Mouse (Mus musculus) adrenal gland, postnatal 4 days (tissue): ENCODE measurements around the gene C1ql1. TPM values are rescaled to one million over a fixed set of nuclear protein-coding genes. Genes with fewer than 3 reads are reported as not detected.

Experiments used
- DNase-seq, 2 experiments: peaks; one replicate each; pipeline ENCODE4 v3.0.0; 2021 to 2022; ENCODE audit warnings: low spot score in 2 of 2, mixed read lengths in 2 of 2
- total RNA-seq, 2 experiments: library from RNA; stranded (reverse); gene quantifications; 2 replicates each; pipeline ENCODE4 v1.2.3; 2021

C1ql1 gene
- total RNA-seq, 2 experiments from 2014 or later = 52.6 to 56.8 TPM

DNA sequence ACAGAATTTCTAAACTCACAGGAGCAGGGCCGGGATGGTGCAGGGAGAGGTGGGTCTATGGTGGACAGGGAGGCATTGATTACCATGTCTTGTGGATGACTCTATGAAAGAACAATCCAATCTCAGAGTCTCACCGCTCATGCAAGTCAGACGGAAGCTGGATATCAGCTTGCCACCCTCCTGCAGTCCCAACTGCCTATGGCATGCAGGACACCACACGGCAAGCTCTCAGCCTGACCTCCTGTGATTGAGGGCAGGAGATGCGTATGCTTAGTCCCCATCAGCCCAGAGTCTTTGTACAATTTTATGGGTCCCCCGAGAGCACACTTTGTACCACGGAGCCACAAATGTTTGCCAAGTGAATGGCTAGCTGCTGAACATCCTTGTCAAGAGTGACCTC, 42.8 kb downstream of the C1ql1 start:
- no peak for DNase-seq

DNA sequence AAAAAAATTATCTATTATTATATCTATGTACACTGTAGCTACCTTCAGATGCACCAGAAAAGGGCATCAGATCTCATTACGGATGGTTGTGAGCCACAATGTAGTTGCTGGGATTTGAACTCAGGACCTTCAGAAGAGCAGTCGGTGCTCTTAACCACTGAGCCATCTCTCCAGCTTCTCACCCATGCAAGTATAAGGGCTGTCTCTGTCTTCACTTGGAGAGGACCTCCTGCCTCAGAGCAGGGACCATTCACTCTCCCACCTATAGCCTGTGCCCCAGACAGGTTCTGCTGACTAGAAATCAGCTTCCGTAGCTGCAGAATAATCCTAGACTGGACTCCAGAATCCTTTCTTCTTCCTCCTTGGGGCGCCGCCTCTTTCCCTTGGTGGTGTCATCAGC, 44.4 kb downstream of the C1ql1 start:
- DNase-seq = no peak

DNA sequence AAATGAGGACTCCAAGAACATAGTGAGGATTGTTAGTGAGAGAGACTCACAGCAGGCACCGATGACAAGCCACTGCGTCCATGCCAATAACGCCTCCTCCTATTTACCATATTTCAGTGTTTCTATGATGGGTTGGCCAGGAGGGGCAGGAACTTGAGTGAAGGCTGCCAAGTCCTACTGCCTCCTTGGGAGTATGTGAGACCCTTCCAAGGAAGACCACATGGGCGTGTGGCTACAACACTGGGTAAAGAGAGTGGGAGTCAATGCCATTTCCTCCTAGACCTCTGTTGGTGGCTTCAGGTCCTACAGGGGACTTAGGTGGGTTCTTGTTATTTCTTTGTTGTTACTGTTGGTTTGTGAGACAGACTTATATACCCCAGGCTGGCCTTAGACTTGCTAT, 45.3 kb downstream of the C1ql1 start:
- DNase-seq = no peak

DNA sequence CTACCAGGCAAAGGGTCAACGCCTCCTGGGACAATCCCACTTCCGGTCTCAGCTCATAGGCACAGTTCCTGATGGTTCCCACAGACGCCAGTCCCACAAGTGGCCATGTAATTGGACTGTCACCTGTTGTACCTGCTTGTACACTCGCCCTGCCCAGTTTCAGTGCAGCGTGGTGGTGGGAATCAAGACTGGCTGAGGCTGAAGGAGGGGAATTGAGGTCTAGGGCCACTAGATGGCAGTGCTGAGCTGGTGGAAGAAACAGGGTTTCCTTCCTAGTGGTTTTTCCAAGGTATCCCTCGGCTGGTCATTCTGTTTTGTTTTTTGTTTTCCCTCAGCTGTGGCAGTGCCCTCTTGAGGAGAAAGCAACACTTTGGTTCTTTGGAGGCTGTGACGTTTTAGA, 45.7 kb downstream of the C1ql1 start, which contains the start of gene Gfap:
TSS of gene Gfap (minus strand) at position 150 of the 400 bp plus-strand sequence.
- DNase-seq = peak; percentile 61 to 67

DNA sequence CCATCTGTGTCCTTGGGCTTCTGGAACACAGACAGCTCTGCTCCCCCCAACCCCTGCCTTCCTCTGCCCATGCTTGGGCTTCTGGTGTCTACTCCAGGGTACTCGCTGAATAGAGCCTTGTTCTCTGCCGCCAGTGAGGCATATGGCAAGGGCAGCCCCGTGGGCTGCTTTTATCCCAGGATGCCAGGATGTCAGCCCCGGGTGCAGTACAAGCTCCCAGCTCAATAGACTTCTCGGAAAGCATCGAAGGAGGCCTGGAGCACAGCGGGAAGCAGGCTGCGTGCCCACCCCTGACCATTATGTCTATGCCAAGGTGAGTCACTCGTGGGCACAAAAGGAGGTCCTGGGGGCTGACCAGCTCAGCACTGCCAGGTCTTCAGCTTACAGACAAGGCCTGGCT, 48.1 kb downstream of the C1ql1 start:
- no peak for DNase-seq

DNA sequence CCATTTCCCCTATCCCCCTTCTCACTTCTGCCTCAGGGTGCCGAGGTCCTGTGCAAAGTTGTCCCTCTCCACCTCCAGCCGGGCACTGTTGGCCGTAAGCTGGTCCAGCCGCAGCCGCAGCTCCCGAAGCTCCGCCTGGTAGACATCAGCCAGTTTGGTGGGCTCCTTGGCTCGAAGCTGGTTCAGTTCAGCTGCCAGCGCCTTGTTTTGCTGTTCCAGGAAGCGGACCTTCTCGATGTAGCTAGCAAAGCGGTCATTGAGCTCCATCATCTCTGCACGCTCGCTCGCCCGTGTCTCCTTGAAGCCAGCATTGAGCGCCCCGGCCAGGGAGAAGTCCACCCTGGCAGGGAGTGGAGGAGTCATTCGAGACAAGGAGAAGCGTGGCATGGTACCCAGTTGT, 49.8 kb downstream of the C1ql1 start:
- no peak for DNase-seq

DNA sequence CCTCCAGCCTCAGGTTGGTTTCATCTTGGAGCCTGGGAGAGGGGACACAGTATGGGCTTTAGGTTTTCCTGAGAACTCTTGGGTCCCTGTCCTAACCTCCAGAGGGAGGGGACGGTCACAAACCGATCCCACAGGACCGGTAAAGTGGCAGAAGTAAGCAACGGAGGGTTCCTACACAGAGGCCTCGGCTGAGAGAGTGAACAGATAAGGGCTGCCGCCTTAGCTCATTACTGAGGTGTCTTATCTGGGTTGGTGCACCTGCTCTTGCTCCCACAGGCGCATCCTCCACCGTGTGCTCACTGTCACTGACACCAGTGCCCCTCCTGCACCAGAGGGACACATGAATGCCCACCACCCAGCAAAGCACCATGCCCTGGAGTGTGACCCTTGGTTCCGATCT, 50.7 kb downstream of the C1ql1 start:
- no peak for DNase-seq

DNA sequence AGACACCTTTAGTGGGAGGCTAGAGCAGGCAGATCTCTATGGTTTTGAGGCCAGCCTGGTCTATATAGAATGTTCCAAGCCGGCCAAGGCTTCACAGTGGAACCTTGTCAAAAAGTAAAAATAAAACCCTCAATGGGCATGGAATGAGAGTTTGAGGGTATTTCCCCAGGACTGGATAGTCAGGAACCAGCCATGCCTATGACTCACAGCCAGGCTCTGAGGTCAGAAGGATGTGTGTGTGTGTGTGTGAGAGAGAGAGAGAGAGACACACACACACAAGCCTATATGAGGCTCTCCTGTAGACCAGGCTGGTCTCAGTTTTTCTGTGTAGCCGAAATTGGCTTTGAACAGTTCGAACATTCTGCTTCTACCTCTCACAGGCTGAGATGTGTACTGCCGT, 51.8 kb downstream of the C1ql1 start:
- DNase-seq = no peak

DNA sequence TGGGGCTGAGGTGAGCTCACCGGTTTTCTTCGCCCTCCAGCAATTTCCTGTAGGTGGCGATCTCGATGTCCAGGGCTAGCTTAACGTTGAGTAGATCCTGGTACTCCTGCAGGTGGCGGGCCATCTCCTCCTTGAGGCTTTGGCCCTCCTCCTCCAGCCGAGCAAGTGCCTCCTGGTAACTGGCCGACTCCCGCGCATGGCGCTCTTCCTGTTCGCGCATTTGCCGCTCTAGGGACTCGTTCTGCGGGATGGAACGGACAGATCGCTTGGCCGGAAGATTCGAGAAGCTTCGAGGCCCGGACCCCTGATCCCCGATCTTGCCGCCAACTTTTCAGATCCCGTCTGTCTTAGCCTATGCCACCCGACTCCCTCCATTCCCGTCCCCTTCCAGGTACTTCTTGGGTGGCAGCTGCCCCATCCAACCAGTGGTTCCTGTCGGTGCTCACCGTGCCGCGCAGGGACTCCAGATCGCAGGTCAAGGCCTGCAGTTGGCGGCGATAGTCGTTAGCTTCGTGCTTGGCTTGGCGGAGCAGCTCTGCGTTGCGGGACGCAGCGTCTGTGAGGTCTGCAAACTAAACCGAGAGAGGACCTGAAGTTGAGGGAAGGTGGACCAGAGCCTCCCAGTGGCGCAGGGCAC, 53.4 kb downstream of the C1ql1 start:
- DNase-seq = peak in 1 of 2 experiments; percentile 30

DNA sequence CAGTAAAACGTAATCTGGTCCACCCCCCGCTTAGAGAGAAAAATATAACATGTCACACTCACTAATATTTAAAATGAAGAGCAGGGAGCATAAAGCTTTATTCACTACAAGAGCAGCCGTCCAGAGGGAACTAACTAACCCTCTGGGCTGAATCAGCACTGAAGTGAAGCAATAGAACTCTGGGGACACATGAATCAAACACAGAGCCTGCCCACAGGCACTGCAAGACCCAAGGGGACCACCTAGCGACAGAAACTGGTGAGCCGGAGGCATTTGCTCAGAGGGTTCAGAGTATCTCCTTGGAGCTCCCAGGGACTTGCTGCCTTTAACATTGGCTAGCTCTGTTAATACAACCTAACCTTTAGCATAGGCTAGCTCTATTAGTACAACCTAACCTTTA, 56.4 kb downstream of the C1ql1 start:
- DNase-seq = no peak

Other genes starting within 250 kb of the C1ql1 start
- 10 to 100 TPM; 24.2 to 31.2 TPM for gene Ccdc43, start 248.9 kb downstream of the C1ql1 start, total RNA-seq
- gene Adam11, start 185.2 kb downstream of the C1ql1 start, total RNA-seq = 10 to 100 TPM; 17.4 to 17.6 TPM
- gene Gjc1, start 127.0 kb downstream of the C1ql1 start, total RNA-seq = 10 to 100 TPM; 39.6 to 40.2 TPM
- 1 to 10 TPM in 1 of 2 experiments, under 1 TPM in 1; 0.87 to 1.2 TPM for gene Higd1b, start 110.8 kb downstream of the C1ql1 start, total RNA-seq
- 100 to 1,000 TPM; 116 to 119 TPM for gene Eftud2, start 65.7 kb downstream of the C1ql1 start, total RNA-seq
- 1 to 10 TPM in 1 of 2 experiments, under 1 TPM in 1; 0.82 to 1.0 TPM for gene Ccdc103, start 65.5 kb downstream of the C1ql1 start, total RNA-seq
- gene Fam187a, start 61.5 kb downstream of the C1ql1 start, total RNA-seq = not detected
- 1 to 10 TPM; 1.1 to 1.3 TPM for gene Gfap, start 45.8 kb downstream of the C1ql1 start, total RNA-seq
- 10 to 100 TPM; 16.1 to 20.1 TPM for gene Kif18b, start 21.6 kb downstream of the C1ql1 start, total RNA-seq
- gene Nmt1, start 81.5 kb upstream of the C1ql1 start, total RNA-seq = 10 to 100 TPM; 77.3 to 79.8 TPM
- 100 to 1,000 TPM; 114 to 126 TPM for gene Dcakd, start 81.6 kb upstream of the C1ql1 start, total RNA-seq
- 1 to 10 TPM; 8.7 to 8.9 TPM for gene Plcd3, start 155.0 kb upstream of the C1ql1 start, total RNA-seq
- gene Acbd4, start 155.0 kb upstream of the C1ql1 start, total RNA-seq = 10 to 100 TPM; 58.4 to 64.4 TPM
- 10 to 100 TPM; 50.6 to 53.4 TPM for gene Hexim1, start 169.5 kb upstream of the C1ql1 start, total RNA-seq
- 10 to 100 TPM; 10.4 to 11.8 TPM for gene Hexim2, start 185.7 kb upstream of the C1ql1 start, total RNA-seq
- 10 to 100 TPM; 13.4 to 14.2 TPM for gene Fmnl1, start 224.4 kb upstream of the C1ql1 start, total RNA-seq